ENCODE assay signal across 17 mouse cellular contexts in the genomic region with DNA sequence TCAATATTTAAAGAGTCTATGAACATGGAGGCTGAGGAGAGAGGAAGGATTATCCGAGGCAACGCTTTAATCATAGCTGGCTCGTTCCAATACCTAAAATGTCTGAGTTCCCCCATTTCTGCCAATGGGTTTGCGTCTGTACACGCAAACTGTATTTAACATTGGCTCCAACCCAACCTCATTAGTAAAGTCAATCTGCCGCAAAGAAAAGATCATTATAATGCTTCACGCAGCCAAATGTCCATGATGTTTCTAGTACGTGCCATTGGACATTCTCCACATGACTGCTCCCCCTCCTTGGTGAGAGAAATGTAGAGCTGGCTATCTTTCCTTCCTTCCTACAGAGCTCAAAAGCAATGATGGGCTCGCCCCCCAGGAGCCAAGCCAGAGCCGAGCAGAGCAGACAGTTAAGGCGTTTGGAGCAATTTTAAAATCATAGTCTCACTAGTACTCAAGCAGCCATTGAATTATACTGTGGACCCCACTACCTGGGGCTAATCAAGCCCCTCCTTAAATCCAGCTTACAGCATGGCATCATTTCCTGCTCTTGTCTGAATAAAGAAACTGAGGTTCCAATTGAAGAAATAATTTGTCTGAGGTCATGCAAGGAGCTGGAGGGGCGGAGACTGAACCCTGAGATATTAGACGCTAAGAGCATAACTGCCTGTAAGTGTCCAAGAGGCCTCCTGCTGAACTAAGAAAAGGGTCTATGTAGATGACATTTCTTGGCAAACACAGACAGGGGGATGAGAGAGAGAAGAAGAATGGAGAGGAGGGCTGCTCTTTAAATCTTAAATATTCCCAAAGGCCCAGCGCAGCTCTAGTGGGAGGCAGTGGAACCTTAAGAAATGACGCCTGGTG.
DNase-seq lines count a peak whose midpoint lies in the region; ATAC-seq lines count a peak whose summit lies in the region.
"Had no signal": no experiment of that assay in that cellular context is flagged by ENCODE, and none has a peak within 500 bp of the region (broad histone marks: within the 10 kb centered on the region; RNA-seq: fewer than 3 reads in every experiment).

No protein-coding gene starts in this region.

- no peaks in the 10 kb centered on the region for H3K4me1 ChIP-seq in heart, embryonic 10.5 days
- H3K4me1 ChIP-seq in lung, embryonic 15.5 days, result peaks cover 13% of the 10 kb centered on the region

- no peaks in the 10 kb centered on the region for H3K36me3 ChIP-seq in heart, embryonic 10.5 days
- H3K36me3 ChIP-seq in lung, embryonic 15.5 days, result no peaks in the 10 kb centered on the region
- H3K36me3 ChIP-seq: limb, embryonic 13.5 days had no signal

- peak; percentile 88; the same call in 1 of the 2 replicates for ATAC-seq in lung, embryonic 15.5 days (ENCODE audit: borderline replicate concordance, extremely low read depth, low FRiP score, low TSS enrichment)

- H3K4me3 ChIP-seq in heart, embryonic 10.5 days, result no peak overlapping the region
- no peak overlapping the region for H3K4me3 ChIP-seq in lung, embryonic 15.5 days
- H3K4me3 ChIP-seq: erythroblast, embryonic 14.5 days; limb, embryonic 13.5 days had no signal

- WGBS in heart, embryonic 10.5 days, result 88% methylated on average over 15 of the region's 15 CpGs
- 51% methylated on average over 15 of the region's 15 CpGs for WGBS in lung, embryonic 15.5 days

- H3K9ac ChIP-seq in lung, embryonic 15.5 days, result no peak overlapping the region
- H3K9ac ChIP-seq: limb, embryonic 13.5 days; liver, embryonic 14.5 days had no signal

- no peaks in the 10 kb centered on the region for H3K27me3 ChIP-seq in heart, embryonic 10.5 days (ENCODE audit: insufficient read depth, poor library complexity, severe bottlenecking)
- no peaks in the 10 kb centered on the region for H3K27me3 ChIP-seq in lung, embryonic 15.5 days
- H3K27me3 ChIP-seq: limb, embryonic 13.5 days had no signal

- no peaks in the 10 kb centered on the region for H3K9me3 ChIP-seq in heart, embryonic 10.5 days
- H3K9me3 ChIP-seq in lung, embryonic 15.5 days, result no peaks in the 10 kb centered on the region
- H3K9me3 ChIP-seq: limb, embryonic 13.5 days had no signal

- H3K4me2 ChIP-seq in lung, embryonic 15.5 days, result no peak overlapping the region
- H3K4me2 ChIP-seq: limb, embryonic 13.5 days had no signal

- DNase-seq in heart, adult 11 months, result peak; percentile 56
- no peak for DNase-seq in heart, embryonic 10.5 days (ENCODE audit: low spot score)
- no peak for DNase-seq in lung, postnatal 25 days (ENCODE audit: low spot score)
- peak; percentile 54 to 73 for DNase-seq in right cerebral cortex, postnatal 10 days (ENCODE audit: low spot score in 2 of 2)
- no peak for DNase-seq in right cerebral cortex, adult 18-20 months
- DNase-seq in kidney, postnatal 36 days, result no peak
- DNase-seq: adrenal gland, adult 8-10 months; B cell, adult 2 months; gastrocnemius, postnatal 25 days; heart, postnatal 10 days; kidney, adult 8-10 months; kidney, postnatal 4 days; thymus, adult 2 months had no signal

- no peak overlapping the region for H3K27ac ChIP-seq in heart, embryonic 10.5 days
- H3K27ac ChIP-seq in lung, embryonic 15.5 days, result peak overlapping the region; percentile 62
- H3K27ac ChIP-seq: limb, embryonic 13.5 days; liver, embryonic 14.5 days had no signal

Comparison
In these comparisons a context has a peak if more than half of its experiments do, and no peak if none do; other contexts are left out.
1. DNase-seq: peak in heart, adult 11 months (single experiment) and right cerebral cortex, postnatal 10 days (2 of 2); none in heart, embryonic 10.5 days (single experiment), lung, postnatal 25 days (single experiment), right cerebral cortex, adult 18-20 months (single experiment) and kidney, postnatal 36 days (0 of 2).